Mouse (Mus musculus): Measurements from ENCODE around the gene H2-T3.

DNA sequence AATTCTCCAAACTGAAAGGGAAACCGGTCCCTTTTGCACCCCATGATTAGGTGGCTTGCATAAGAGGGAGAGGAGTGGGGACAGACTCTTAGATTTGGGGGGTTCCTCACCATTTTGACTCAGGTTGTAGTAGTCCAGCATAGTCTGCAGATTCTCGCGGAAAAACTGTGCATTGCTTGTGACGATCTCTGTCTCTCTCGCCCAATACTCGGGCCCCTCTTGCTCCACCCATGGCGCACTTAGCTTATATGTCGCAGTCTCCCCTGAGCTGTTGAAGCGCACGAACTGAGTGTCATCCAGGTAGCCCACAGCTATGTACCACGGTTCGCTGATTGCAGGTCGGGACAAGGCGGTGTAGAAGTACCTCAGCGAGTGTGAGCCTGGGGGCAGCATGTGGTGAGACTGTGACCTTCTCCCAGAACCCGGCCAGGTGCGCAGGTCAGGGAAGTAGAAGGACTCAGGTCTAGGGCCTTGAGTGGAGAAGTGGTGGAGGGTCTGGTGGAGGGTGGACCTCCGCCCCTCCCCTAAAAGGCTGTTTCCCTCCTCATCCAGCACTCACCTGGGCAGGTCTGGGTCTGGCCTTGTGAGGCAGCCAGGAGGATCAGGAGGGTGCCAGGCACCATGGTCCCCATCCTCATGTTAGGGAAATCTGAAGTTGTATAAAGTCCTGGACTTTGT is 457 bp downstream of the H2-T3 start:
- TF ChIP-seq ZNF384 (IDR thresholded peaks at IDR 0.05; ENCODE audit: low read depth, low read length) (no peak), TCF12 (IDR thresholded peaks at IDR 0.05; ENCODE audit: low read depth, low read length) (no peak), CTCF (IDR thresholded peaks at IDR 0.05 in 2 of 3, conservative IDR thresholded peaks at IDR 0.05 in 1 of 3; ENCODE audit: control insufficient read depth in 1 of 3, insufficient read depth in 1 of 3, low read depth in 2 of 3, low read length in 3 of 3, poor library complexity in 1 of 3, severe bottlenecking in 1 of 3) (no peak), POLR2A (IDR thresholded peaks at IDR 0.05; ENCODE audit: control insufficient read depth in 1 of 2, insufficient read depth in 1 of 2, low read depth in 1 of 2, low read length in 2 of 2, poor library complexity in 1 of 2) (no peak), USF1 (IDR thresholded peaks at IDR 0.05; ENCODE audit: low read depth, low read length) (no peak), MXI1 (IDR thresholded peaks at IDR 0.05; ENCODE audit: low read depth, low read length) (no peak), USF2 (IDR thresholded peaks at IDR 0.05; ENCODE audit: borderline replicate concordance in 1 of 2, insufficient read depth in 1 of 2, low read depth in 1 of 2, low read length in 2 of 2) (no peak), CHD2 (IDR thresholded peaks at IDR 0.05; ENCODE audit: low read length) (no peak), MYC (IDR thresholded peaks at IDR 0.05; ENCODE audit: low read depth, low read length) (no peak), SMC3 (IDR thresholded peaks at IDR 0.05; ENCODE audit: low read depth, low read length) (no peak), POLR2AphosphoS2 (IDR thresholded peaks at IDR 0.05; ENCODE audit: low read length) (no peak)

Measured in MEL (cell line).